Mouse (Mus musculus) midbrain, embryonic 13.5 days (tissue): ENCODE results near the gene 4930518I15Rik. TPM values are rescaled to one million over a fixed set of nuclear protein-coding genes. Genes with fewer than 3 reads are reported as not detected.

Source experiments
- ATAC-seq: fragments of 200-750 bp; cut with Nextera tagmentation; 2 replicates; pipeline ENCODE4 v1.8.0; 2017; ENCODE audit warnings: mild to moderate bottlenecking, moderate TSS enrichment, moderate library complexity
- H3K27ac ChIP-seq: fragments of 300-500 bp; sonication (generic); 2 replicates; pipeline ENCODE4 v1.5.1; 2015; ENCODE audit warnings: inconsistent platforms, mild to moderate bottlenecking, moderate library complexity
- H3K27me3 ChIP-seq: fragments of 300-500 bp; sonication (generic); 2 replicates; pipeline ENCODE4 v1.6.1; 2015; ENCODE audit warnings: mild to moderate bottlenecking, inconsistent platforms
- H3K36me3 ChIP-seq: fragments of 300-500 bp; sonication (generic); 2 replicates; pipeline ENCODE4 v1.6.1; 2015; ENCODE audit warnings: mild to moderate bottlenecking, inconsistent platforms
- H3K4me1 ChIP-seq: fragments of 300-500 bp; sonication (generic); replicated peaks from 2 replicates; pipeline ENCODE4 v1.6.1; 2015; ENCODE audit warnings: inconsistent platforms
- H3K4me2 ChIP-seq: fragments of 300-500 bp; sonication (generic); replicated peaks from 2 replicates; pipeline ENCODE4 v1.6.1; 2015; ENCODE audit warnings: moderate library complexity, mild to moderate bottlenecking, inconsistent platforms
- H3K4me3 ChIP-seq: fragments of 300-500 bp; sonication (generic); replicated peaks from 2 replicates; pipeline ENCODE4 v1.5.1; 2015; ENCODE audit warnings: mild to moderate bottlenecking, inconsistent platforms
- H3K9ac ChIP-seq: fragments of 300-500 bp; sonication (generic); replicated peaks from 2 replicates; pipeline ENCODE4 v1.6.1; 2015; ENCODE audit warnings: mild to moderate bottlenecking, inconsistent platforms
- H3K9me3 ChIP-seq: fragments of 300-500 bp; sonication (generic); 2 replicates; pipeline ENCODE4 v1.6.1; 2016; ENCODE audit warnings: mild to moderate bottlenecking, inconsistent platforms
- WGBS: fragments of 180-500 bp; shearing (Covaris S2); methylation state at CpG from one replicate; pipeline ENCODE4 v1.1.7; 2015; 5-methylcytosine and 5-hydroxymethylcytosine counted together
- polyA plus RNA-seq: library from polyadenylated mRNA; unstranded; fragments of >200 nt; fragmentation: Nextera tagmentation; extraction: Ambion mirVana; gene quantifications from 2 replicates; pipeline ENCODE4 v1.2.1, GENCODE M21; 2015

4930518I15Rik gene
- polyA plus RNA-seq, 1 experiment from 2014 or later = 15.4 TPM

GRCm38 (mm10) chr2:156806886-156807285, 50.9 kb downstream of the 4930518I15Rik start:
- no peak overlapping the region for H3K4me3 ChIP-seq
- H3K4me1 ChIP-seq = no peaks in the 10 kb centered on the region
- H3K36me3 ChIP-seq = no peaks in the 10 kb centered on the region
- H3K9me3 ChIP-seq = no peaks in the 10 kb centered on the region
- no peak overlapping the region for H3K4me2 ChIP-seq
- no peak overlapping the region for H3K27ac ChIP-seq
- WGBS = 75% methylated on average over 6 of the region's 6 CpGs
- no peaks in the 10 kb centered on the region for H3K27me3 ChIP-seq
- no peak for ATAC-seq
- H3K9ac ChIP-seq = no peak overlapping the region

Other genes with a start within 250 kb of the 4930518I15Rik start
- 242 and 244 TPM in 2 replicates for gene Dlgap4, start 244.2 kb downstream of the 4930518I15Rik start, polyA plus RNA-seq
- gene Myl9, start 82.5 kb downstream of the 4930518I15Rik start, polyA plus RNA-seq = 33.0 and 37.4 TPM in 2 replicates
- 35.2 and 44.5 TPM in 2 replicates for gene Tgif2, start 17.9 kb downstream of the 4930518I15Rik start, polyA plus RNA-seq
- gene Rab5if, start 5.2 kb upstream of the 4930518I15Rik start, polyA plus RNA-seq = 143 and 158 TPM in 2 replicates
- 0.15 and 0.27 TPM in 2 replicates for gene Sla2, start 29.2 kb upstream of the 4930518I15Rik start, polyA plus RNA-seq
- gene Ndrg3, start 134.1 kb upstream of the 4930518I15Rik start, polyA plus RNA-seq = 81.4 and 81.6 TPM in 2 replicates
- gene Dsn1, start 149.2 kb upstream of the 4930518I15Rik start, polyA plus RNA-seq = 18.0 and 18.7 TPM in 2 replicates
- gene Soga1, start 221.3 kb upstream of the 4930518I15Rik start, polyA plus RNA-seq = 6.2 and 6.4 TPM in 2 replicates
- not detected in 2 replicates for gene Tldc2, start 229.1 kb upstream of the 4930518I15Rik start, polyA plus RNA-seq